Mouse (Mus musculus) CH12.LX (cell line): ENCODE data around the gene 4930595D18Rik.

Experiments used
- CTCF ChIP-seq, 2 experiments: IDR thresholded peaks in 1 of 2; conservative IDR thresholded peaks in 1 of 2; 2 replicates each; pipeline ENCODE4 v1.5.1; 2011 to 2012; ENCODE audit warnings: low read depth in 2 of 2, low read length in 2 of 2, improper control_type of control experiment in 1 of 2, inconsistent platforms in 1 of 2, mild to moderate bottlenecking in 1 of 2, moderate library complexity in 1 of 2
- E2F4 ChIP-seq: IDR thresholded peaks from 2 replicates; pipeline ENCODE4 v1.6.1; 2011; ENCODE audit warnings: low read depth, low read length, improper control_type of control experiment; ENCODE audit not compliant: insufficient replicate concordance
- USF2 ChIP-seq: conservative IDR thresholded peaks from 2 replicates; pipeline ENCODE4 v1.6.1; 2011; ENCODE audit warnings: low read depth, low read length, improper control_type of control experiment

- TF ChIP-seq USF2 (no peak), E2F4 (no peak), CTCF (conservative IDR thresholded peaks at IDR 0.05 in 1 of 2, IDR thresholded peaks at IDR 0.05 in 1 of 2; ENCODE audit: low read depth in 2 of 2, low read length in 2 of 2) (no peak)
Measured at GRCm38 (mm10) chr12:111152981-111153710, 31.1 kb downstream of the 4930595D18Rik start.
